Mouse (Mus musculus) cerebellum, adult 8-10 months (tissue): Measurements from ENCODE around the gene Tyrobp.

Source experiments
- DNase-seq: peaks from one replicate; pipeline ENCODE4 v3.0.0; 2022

Gene Tyrobp

GRCm38 (mm10) chr7:30413596-30413995 lies at the start of gene Tyrobp:
Tyrobp (plus strand) TSS chr7:30413760.
- no peak for DNase-seq

- DNase-seq: no peak
Measured at GRCm38 (mm10) chr7:30367466-30367865, 46.1 kb upstream of the Tyrobp start.

- peak; percentile 94 for DNase-seq
Measured at GRCm38 (mm10) chr7:30373501-30373962, 40.0 kb upstream of the Tyrobp start.

- DNase-seq: no peak
Measured at GRCm38 (mm10) chr7:30380061-30380460, 33.5 kb upstream of the Tyrobp start.

GRCm38 (mm10) chr7:30384106-30384505 lies 29.5 kb upstream of the Tyrobp start:
- no peak for DNase-seq

GRCm38 (mm10) chr7:30392746-30393520 lies 20.6 kb upstream of the Tyrobp start:
- no peak for DNase-seq

GRCm38 (mm10) chr7:30393631-30394030 lies 19.9 kb upstream of the Tyrobp start:
- DNase-seq: no peak

GRCm38 (mm10) chr7:30394379-30394778 lies 19.2 kb upstream of the Tyrobp start:
- DNase-seq: no peak

GRCm38 (mm10) chr7:30394871-30395270 lies 18.7 kb upstream of the Tyrobp start:
- no peak for DNase-seq

- no peak for DNase-seq
Measured at GRCm38 (mm10) chr7:30399671-30400070, 13.9 kb upstream of the Tyrobp start.

GRCm38 (mm10) chr7:30402343-30402742 lies 11.2 kb upstream of the Tyrobp start:
- DNase-seq: no peak

- DNase-seq: no peak
Measured at GRCm38 (mm10) chr7:30408639-30409038, 4.9 kb upstream of the Tyrobp start.

- no peak for DNase-seq
Measured at GRCm38 (mm10) chr7:30409789-30410188, 3.8 kb upstream of the Tyrobp start.

GRCm38 (mm10) chr7:30411023-30411422 lies 2.5 kb upstream of the Tyrobp start:
- DNase-seq: no peak

GRCm38 (mm10) chr7:30412735-30413147 lies 819 bp upstream of the Tyrobp start:
- no peak for DNase-seq

- DNase-seq: no peak
Measured at GRCm38 (mm10) chr7:30417856-30418255, 4.3 kb downstream of the Tyrobp start.

- DNase-seq: peak; percentile 9
Measured at GRCm38 (mm10) chr7:30419561-30420499, 6.3 kb downstream of the Tyrobp start, which contains the start of gene Hcst. Hcst (minus strand) TSS chr7:30419854.

- peak; percentile 6 for DNase-seq
Measured at GRCm38 (mm10) chr7:30420673-30421072, 7.1 kb downstream of the Tyrobp start.

- DNase-seq: peak; percentile 68
Measured at GRCm38 (mm10) chr7:30421175-30421889, 7.8 kb downstream of the Tyrobp start, which contains the start of gene Nfkbid. Nfkbid (plus strand) TSS chr7:30421732.

GRCm38 (mm10) chr7:30421890-30422435 lies 8.4 kb downstream of the Tyrobp start:
- peak; percentile 93 for DNase-seq

GRCm38 (mm10) chr7:30422560-30422959 lies 9.0 kb downstream of the Tyrobp start:
- no peak for DNase-seq

- DNase-seq: peak; percentile 52
Measured at GRCm38 (mm10) chr7:30423071-30423641, 9.6 kb downstream of the Tyrobp start.
